Mouse (Mus musculus): ENCODE measurements at regions not wholly inside any gene's neighbourhood (a gene's known extent, or its start where the extent isn't known, plus 50 kb on each side); places are given as distances from the start of the nearest gene placed in this dataset.
A peak's percentile ranks its signal among the peaks of the same experiment; 100 is the strongest.

GRCm38 (mm10) chr16:39285028-39285744 lies 392.7 kb downstream of the Igsf11 start:
- DNase-seq: no peak

GRCm38 (mm10) chr16:39286797-39287565 lies 394.5 kb downstream of the Igsf11 start:
- DNase-seq: no peak

- no peak for DNase-seq
Observed at GRCm38 (mm10) chr16:39298856-39299255, 406.4 kb downstream of the Igsf11 start.

GRCm38 (mm10) chr16:39302902-39303361 lies 410.5 kb downstream of the Igsf11 start:
- no peak for DNase-seq

- no peak for DNase-seq
Observed at GRCm38 (mm10) chr16:39303371-39303770, 410.9 kb downstream of the Igsf11 start.

GRCm38 (mm10) chr16:39307951-39308350 lies 415.5 kb downstream of the Igsf11 start:
- DNase-seq: no peak

GRCm38 (mm10) chr16:39316752-39317594 lies 424.5 kb downstream of the Igsf11 start:
- DNase-seq: peak; percentile 18

GRCm38 (mm10) chr16:39325627-39326026 lies 433.2 kb downstream of the Igsf11 start:
- no peak for DNase-seq

- DNase-seq: no peak
Observed at GRCm38 (mm10) chr16:39363657-39364056, 471.2 kb downstream of the Igsf11 start.

GRCm38 (mm10) chr16:39368276-39368675 lies 475.8 kb downstream of the Igsf11 start:
- no peak for DNase-seq

- DNase-seq: no peak
Observed at GRCm38 (mm10) chr16:39374616-39375015, 482.1 kb downstream of the Igsf11 start.

- no peak for DNase-seq
Observed at GRCm38 (mm10) chr16:39379959-39380358, 487.5 kb downstream of the Igsf11 start.

GRCm38 (mm10) chr16:39389943-39390342 lies 497.5 kb downstream of the Igsf11 start:
- no peak for DNase-seq

GRCm38 (mm10) chr16:39390626-39391025 lies 498.2 kb downstream of the Igsf11 start:
- no peak for DNase-seq

GRCm38 (mm10) chr16:39402101-39402749 lies 509.8 kb downstream of the Igsf11 start:
- DNase-seq: no peak

GRCm38 (mm10) chr16:39431581-39431980 lies 539.1 kb downstream of the Igsf11 start:
- DNase-seq: no peak

GRCm38 (mm10) chr16:39445740-39446139 lies 538.4 kb upstream of the Lsamp start:
- no peak for DNase-seq

- DNase-seq: no peak
Observed at GRCm38 (mm10) chr16:39453400-39454138, 530.6 kb upstream of the Lsamp start.

Data from cerebellum, adult 11 months (tissue).